ENCODE assay signal across 8 mouse cellular contexts in genomic region chr2:55479933-55480601, GRCm38 (mm10). TPM values are rescaled to one million over a fixed set of nuclear protein-coding genes. Genes with fewer than 3 reads are reported as not detected.
DNase-seq lines count a peak whose midpoint lies in the region.

No protein-coding gene starts in this region.

- DNase-seq in frontal cortex, adult 2 months (ENCODE audit: extremely low spot score in 1 of 2, low spot score in 1 of 2) = peak; percentile 43 to 68
- DNase-seq in frontal cortex, postnatal 14 days (ENCODE audit: low spot score in 2 of 2) = no peak
- peak; percentile 31 to 46 for DNase-seq in right cerebral cortex, postnatal 10 days (ENCODE audit: low spot score in 2 of 2)
- no peak for DNase-seq in right cerebral cortex, postnatal 25 days
- peak; percentile 63 for DNase-seq in layer of hippocampus, adult 11-12 months (ENCODE audit: low spot score)
- no peak for DNase-seq in ovary, postnatal 14 days (ENCODE audit: low spot score)
- DNase-seq in adrenal gland, postnatal 4 days (ENCODE audit: low spot score in 2 of 2) = no peak
- DNase-seq in adrenal gland, adult (ENCODE audit: inconsistent age in 2 of 2, low spot score in 1 of 2) = no peak

RNA-seq across cellular contexts. Expression of gene Kcnj3, which starts 44.3 kb away (rescaled TPM):
- 64.7 and 65.9 TPM in 2 replicates for polyA plus RNA-seq in frontal cortex, adult 2 months (2012; rRNA removed)
- total RNA-seq in adrenal gland, postnatal 4 days (2021) = under 1 TPM; 0.62 to 0.90 TPM

Comparison
In these comparisons a context has a peak if more than half of its experiments do, and no peak if none do; other contexts are left out.
1. DNase-seq: peak in frontal cortex, adult 2 months (2 of 2), right cerebral cortex, postnatal 10 days (2 of 2) and layer of hippocampus, adult 11-12 months (single experiment); none in frontal cortex, postnatal 14 days (0 of 2), right cerebral cortex, postnatal 25 days (single experiment), ovary, postnatal 14 days (single experiment), adrenal gland, postnatal 4 days (0 of 2) and adrenal gland, adult (0 of 2).